Mouse (Mus musculus) G1E (cell line): Measurements from ENCODE around the gene Aqp5.

ENCODE experiments used
- CTCF ChIP-seq: IDR thresholded peaks from 2 replicates; pipeline ENCODE4 v1.5.1; 2012; ENCODE audit warnings: low read depth, low read length, inconsistent platforms, mixed read lengths
- GATA1 ChIP-seq: IDR thresholded peaks from 2 replicates; pipeline ENCODE4 v1.6.1; 2012; ENCODE audit warnings: borderline replicate concordance, low read length, inconsistent platforms, mixed read lengths
- POLR2AphosphoS5 ChIP-seq: IDR thresholded peaks from 2 replicates; pipeline ENCODE4 v1.6.1; 2012; ENCODE audit warnings: low read depth, low read length, inconsistent platforms; ENCODE audit not compliant: insufficient replicate concordance
- TAL1 ChIP-seq: conservative IDR thresholded peaks from 2 replicates; pipeline ENCODE4 v1.6.1; 2012; ENCODE audit warnings: low read depth, low read length, inconsistent platforms, mixed read lengths

- TF ChIP-seq CTCF (no peak), GATA1 (no peak), TAL1 (no peak), POLR2AphosphoS5 (no peak)
These were observed 21.0 kb downstream of the Aqp5 start for GRCm38 (mm10) chr15:99611563-99611962.
